Mouse (Mus musculus): ENCODE results near the gene Rtraf. TPM values are rescaled to one million over a fixed set of nuclear protein-coding genes. Genes with fewer than 3 reads are reported as not detected.
"Not testable (repeated sequence)": the region's sequence is repeated elsewhere in the genome, so short reads cannot be mapped to it uniquely, and the experiment has no call there.

Rtraf gene
- 10 to 100 TPM; 76.8 to 89.6 (median 79.4) TPM for total RNA-seq (2022)

GRCm38 (mm10) chr14:19823321-19824142 is at the start of gene Rtraf:
TSS of gene Rtraf (minus strand) at chr14:19823824.
- DNase-seq (ENCODE audit: low spot score in 2 of 2): peak; percentile 78 to 84

GRCm38 (mm10) chr14:19867286-19867935 is 43.8 kb upstream of the Rtraf start:
- DNase-seq (ENCODE audit: low spot score in 2 of 2): no peak

- not testable (repeated sequence) for DNase-seq (ENCODE audit: low spot score in 2 of 2)
These were observed 41.5 kb upstream of the Rtraf start for GRCm38 (mm10) chr14:19865121-19865520.

GRCm38 (mm10) chr14:19861311-19862080 is 37.9 kb upstream of the Rtraf start:
- DNase-seq (ENCODE audit: low spot score in 2 of 2): no peak

DNA sequence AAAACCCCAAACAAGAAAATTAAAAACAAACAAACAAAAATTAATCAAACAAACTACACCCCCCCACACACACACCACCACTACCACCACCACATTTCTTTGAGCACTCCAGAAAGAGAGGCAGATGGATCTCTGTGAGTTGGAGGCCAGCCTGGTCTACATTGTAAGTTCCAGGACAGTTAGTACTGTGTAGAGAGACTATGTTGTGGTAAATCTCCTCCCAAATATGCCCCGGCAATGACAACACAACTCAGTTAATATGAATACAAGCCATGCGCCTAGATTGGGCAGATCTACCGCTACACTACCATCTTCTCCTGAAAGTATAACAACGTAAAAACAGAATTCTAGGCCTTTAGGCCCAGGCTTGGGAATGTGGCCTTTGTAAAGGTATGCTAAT is 36.7 kb upstream of the Rtraf start:
- no peak for DNase-seq (ENCODE audit: low spot score in 2 of 2)

DNA sequence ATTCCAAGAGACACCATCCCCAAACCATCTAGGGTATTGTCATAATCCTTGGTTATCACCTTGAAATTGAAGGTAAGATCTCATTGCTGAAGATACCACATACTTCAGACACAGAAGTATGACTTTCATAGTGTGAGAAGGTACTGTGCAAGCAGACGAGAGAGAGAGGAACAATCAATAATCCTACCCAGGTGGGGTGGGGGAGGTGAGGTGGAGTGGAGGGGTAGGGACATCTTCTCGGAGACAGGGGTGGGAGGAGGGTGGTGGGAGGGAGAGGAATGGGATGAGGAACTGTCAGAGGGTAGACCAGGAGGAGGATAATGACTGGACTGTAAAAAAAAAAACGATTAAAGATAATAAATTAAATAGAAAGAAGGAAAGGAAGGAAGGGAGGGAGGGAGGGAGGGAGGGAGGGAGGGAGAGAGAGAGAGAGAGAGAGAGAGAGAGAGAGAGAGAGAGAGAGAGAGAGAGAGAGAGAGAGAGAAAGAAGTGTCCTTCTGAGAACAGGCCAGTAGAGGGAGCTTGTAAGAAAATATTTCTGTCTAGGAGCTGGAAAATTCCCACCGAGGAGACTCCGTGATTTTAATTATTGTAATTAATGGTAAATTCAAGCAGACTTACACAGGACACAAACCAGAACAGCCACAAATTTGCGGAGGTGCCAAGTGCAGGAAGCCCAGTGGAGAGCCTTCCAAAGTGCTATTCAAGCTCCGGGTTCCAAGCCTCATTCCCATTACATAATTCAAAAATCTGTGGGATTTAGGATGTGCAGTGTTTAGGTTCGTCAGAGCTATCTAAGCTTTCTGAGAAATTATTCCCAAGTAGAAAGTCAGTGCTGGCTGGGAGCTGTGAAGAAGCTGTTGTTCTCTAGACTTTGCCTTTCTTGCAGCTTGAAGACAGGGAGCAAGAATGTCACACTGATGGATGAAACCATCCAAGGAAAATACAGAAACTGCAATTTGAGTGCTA is 35.5 kb upstream of the Rtraf start:
- no peak for DNase-seq (ENCODE audit: low spot score in 2 of 2)

DNA sequence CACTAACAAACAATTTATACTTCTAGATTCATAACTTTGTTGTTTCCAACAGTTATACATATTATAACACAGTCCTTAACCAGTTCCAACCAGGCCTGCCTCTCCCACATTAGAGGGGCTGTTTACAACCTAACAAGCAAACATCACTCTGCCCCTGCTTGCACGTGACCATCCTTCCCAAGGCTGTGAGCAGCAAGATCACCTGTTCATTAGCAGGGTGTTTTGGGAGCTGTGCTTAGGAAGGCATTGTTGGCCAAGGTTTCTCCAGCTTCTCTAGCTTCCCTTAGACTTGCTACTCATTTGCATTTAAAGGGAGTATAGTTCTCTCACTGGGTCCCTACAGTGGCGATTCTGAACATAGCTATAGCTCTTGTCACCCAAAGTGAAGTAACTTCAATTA is 34.7 kb upstream of the Rtraf start:
- no peak for DNase-seq (ENCODE audit: low spot score in 2 of 2)

DNA sequence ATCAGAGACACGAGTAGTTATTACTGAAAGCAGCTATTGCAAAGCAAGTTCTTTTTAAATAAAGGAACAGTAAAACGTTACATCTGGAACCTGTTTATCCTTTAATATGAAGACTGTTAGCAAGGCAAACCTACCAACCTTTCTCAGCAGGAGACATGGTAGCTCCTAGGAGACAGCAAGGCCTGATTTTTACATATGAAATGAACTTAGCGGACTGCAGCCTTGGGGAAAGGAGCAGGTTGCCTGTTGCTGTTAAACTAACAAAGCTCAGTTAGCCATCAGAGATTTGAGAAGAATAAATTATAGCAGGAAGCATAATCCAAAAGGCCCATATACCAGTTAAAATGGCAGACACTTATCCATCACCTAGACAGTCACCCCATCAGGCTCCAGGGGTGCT is 29.8 kb upstream of the Rtraf start:
- no peak for DNase-seq (ENCODE audit: low spot score in 2 of 2)

DNA sequence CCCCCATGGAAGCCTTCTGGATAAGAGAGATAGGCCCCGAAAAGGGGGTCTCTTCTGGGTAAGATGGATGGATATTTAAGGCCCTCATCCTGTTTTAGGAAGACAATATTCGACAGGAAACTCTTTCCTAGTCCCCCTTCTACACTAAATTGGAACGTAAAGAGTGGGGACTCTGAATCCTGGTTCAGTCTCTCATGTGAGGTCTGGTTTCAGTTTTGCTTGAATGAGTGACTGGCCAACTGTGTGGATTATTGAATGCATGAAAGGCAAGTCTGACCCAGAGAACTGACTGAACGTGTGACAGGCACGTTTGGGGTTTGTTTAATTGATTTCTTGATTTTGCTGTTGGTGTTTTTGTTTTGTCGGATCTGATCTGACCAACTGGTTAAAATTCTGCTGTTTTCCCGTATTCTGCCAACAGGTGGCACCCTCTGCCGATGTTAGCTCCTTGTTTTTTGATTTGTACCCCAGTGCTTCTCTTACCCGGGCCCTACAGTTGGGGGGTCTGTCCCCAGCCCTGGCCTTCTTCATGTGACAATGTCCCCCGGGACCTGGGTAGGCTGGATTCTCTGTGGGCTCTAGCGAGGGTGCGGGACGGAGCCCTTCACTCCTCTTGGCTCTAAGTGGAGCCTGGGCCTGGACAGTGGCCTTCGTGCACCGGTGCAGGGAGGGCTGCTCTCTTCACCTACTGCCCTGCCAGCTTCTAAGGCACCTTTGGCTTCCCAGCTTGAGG is 16.1 kb upstream of the Rtraf start:
- peak; percentile 4 to 14 for DNase-seq (ENCODE audit: low spot score in 2 of 2)

DNA sequence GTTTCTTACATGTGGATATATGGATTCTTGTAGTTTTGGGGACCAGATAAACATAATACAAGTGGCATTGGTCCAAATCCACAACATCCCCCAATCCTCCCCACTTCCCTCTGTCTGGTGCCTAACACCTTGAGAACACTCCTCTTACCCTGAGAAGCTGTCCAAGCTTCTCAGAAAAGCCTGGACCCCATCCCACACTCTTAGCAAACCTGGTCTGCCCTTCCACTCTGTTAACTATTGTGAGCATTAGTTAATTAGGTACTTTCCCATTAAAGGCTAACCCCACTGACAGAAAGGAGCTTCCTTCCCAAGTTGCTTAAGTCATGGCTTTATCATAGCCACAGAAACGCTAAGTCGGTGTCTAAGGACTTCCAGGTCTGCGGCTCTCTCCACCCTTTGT is 12.7 kb upstream of the Rtraf start:
- DNase-seq (ENCODE audit: low spot score in 2 of 2): no peak

DNA sequence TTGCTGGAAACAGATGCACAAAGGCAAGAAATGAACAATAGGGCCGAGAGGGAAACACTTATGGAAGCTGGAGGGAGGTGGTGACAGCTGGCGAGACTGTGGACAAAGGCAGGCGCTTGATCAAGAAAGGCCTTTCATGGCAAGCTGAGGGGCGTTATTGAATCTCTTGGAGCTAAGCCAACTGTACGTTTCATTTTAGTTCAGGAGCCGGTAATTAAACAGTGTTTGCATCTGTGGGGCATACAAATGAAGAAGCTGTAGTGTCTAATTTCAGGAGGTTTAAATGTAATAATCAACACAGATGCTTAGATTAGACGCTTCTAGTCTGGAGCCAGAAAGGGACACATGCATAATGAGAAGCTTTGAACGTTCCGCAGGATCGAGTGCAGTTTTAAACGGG is 1.9 kb upstream of the Rtraf start:
- no peak for DNase-seq (ENCODE audit: low spot score in 2 of 2)

- no peak for DNase-seq (ENCODE audit: low spot score in 2 of 2)
These were observed 1.9 kb downstream of the Rtraf start for GRCm38 (mm10) chr14:19821686-19822085.

GRCm38 (mm10) chr14:19817949-19818348 is 5.7 kb downstream of the Rtraf start:
- DNase-seq (ENCODE audit: low spot score in 2 of 2): peak; percentile 74

DNA sequence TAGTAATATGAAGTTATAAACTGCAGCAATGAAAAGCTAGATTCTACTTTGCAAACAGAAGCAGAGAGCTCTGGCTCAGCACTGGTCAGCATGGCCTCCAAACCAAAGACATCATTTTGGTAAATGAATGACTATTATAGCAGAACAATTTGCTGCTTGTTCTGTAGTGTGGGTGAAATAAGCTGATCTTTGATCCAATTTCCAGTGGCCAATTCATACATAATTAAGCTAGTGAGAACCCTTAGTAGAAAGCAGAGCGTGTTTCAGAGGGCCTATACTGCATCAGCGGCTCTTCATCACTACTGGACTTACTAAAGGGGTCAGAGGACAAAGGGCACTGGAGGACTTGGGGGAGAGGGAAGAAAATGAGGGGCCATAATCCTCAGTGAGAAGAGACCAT is 10.6 kb downstream of the Rtraf start:
- no peak for DNase-seq (ENCODE audit: low spot score in 2 of 2)

GRCm38 (mm10) chr14:19809934-19810333 is 13.7 kb downstream of the Rtraf start:
- DNase-seq (ENCODE audit: low spot score in 2 of 2): no peak

- DNase-seq (ENCODE audit: low spot score in 2 of 2): no peak
These were observed 15.8 kb downstream of the Rtraf start for GRCm38 (mm10) chr14:19807858-19808257.

DNA sequence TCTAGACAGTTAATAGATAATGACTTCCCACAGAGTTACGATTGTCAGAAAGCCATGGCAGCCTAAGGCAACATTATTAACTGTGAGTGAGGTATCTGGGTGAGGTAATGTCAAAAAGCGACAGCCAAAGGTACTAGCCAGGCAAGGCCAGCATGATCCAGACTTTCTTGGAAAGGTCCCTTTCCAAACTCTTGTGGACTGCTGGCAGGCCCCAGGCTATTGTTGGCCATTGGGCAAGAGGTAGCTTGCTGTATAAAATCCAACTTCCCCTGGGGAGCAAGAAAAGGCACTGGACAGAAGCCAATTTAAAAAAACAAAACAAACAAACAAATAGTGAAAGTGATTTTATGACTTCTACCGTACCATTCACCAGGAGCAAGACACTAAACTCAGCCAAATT is 16.3 kb downstream of the Rtraf start:
- no peak for DNase-seq (ENCODE audit: low spot score in 2 of 2)

DNA sequence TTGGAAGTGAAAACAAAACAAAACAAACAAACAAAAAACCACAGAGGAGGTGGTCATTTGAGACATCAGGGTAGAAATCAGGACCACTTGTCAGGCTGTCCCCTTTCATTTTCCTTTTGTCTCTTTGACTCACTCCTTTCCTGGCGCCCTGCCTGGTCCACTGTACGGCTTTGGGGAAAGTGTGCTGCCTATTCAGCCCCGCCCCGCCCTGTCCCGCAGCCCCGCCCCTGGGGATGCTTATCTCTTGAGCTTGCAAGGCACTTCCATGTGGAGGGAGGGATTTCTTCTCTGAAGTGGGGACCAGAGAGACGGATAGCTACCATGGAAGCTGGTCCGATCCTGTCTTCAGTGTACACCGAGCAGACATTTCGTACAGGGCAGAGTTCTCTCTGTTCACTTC is 20.0 kb downstream of the Rtraf start:
- no peak for DNase-seq (ENCODE audit: low spot score in 2 of 2)

DNA sequence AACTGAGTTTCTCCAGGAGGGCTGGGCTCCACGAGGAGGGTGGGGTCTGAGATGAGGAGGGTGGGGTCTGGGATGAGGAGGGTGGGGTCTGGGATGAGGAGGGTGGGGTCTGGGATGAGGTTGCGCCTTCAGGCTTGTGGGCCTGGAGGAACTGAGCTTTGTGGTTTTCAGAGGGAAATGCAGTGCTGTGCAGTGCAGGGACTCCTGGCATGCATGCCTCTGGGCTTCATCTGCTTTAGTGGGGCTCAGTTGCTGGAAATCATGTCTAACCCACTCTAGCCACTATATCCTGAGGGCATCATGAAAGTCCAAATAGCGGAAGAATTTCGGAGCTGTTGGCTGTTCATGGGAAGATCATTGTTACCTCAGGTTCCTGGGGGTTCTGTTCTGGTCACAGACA is 20.4 kb downstream of the Rtraf start:
- DNase-seq (ENCODE audit: low spot score in 2 of 2): no peak

- DNase-seq (ENCODE audit: low spot score in 2 of 2): no peak
These were observed 22.0 kb downstream of the Rtraf start for GRCm38 (mm10) chr14:19801474-19802215.
